Comparison of ENCODE assay signal across 20 mouse cellular contexts in the genomic region with DNA sequence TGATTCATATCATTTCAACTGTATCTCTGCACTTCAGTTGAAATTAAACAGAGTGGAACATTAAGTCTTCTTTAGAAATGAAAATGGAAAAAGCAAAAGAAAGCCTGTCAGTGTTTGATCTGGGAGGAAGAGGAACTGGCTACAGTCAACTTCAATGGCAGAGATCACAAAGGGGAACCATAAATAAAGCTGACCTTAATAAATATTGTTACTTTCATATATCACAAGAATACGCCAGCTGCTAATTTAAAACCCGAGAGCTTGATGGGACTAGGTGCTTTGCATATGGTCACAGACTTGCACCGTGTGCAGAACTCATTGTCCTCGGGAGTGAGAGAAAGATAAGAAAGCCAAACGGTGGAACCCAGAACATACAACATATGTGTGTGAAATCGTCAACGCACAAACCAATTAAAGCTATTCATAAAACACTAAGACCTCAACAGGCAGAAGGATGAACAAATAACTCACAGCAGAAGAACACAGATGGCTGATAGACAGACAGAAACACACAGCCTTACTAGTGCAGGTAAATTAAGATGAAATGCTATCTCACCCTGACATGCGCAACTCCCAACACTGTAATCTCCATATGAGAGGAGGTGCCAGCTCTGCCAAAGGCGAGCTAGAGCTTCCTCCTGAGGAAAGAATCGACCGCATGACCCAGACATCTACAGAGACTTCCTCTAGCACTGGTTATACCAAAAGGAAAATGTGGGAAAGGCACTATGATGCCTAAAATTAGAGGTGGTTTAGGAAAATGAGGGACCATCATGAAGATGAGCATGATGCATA.
DNase-seq lines count a peak whose midpoint lies in the region; ATAC-seq lines count a peak whose summit lies in the region.
"Had no signal": no experiment of that assay in that cellular context is flagged by ENCODE, and none has a peak within 500 bp of the region (broad histone marks: within the 10 kb centered on the region; RNA-seq: fewer than 3 reads in every experiment).

No protein-coding gene starts in this region.

- no peak overlapping the region for H3K4me2 ChIP-seq in heart, embryonic 11.5 days
- H3K4me2 ChIP-seq: embryonic facial prominence, embryonic 12.5 days; forebrain, embryonic 15.5 days; heart, embryonic 13.5 days; hindbrain, embryonic 12.5 days had no signal

- no peaks in the 10 kb centered on the region for H3K4me1 ChIP-seq in heart, embryonic 10.5 days
- no peaks in the 10 kb centered on the region for H3K4me1 ChIP-seq in heart, embryonic 11.5 days (ENCODE audit: control insufficient read depth, insufficient read depth, low read length)
- H3K4me1 ChIP-seq: embryonic facial prominence, embryonic 12.5 days; forebrain, embryonic 15.5 days; heart, embryonic 13.5 days; hindbrain, embryonic 12.5 days had no signal

- no peaks in the 10 kb centered on the region for H3K9me3 ChIP-seq in heart, embryonic 10.5 days
- no peaks in the 10 kb centered on the region for H3K9me3 ChIP-seq in heart, embryonic 11.5 days (replicated peaks; ENCODE audit: control insufficient read depth, low read length)
- H3K9me3 ChIP-seq: embryonic facial prominence, embryonic 12.5 days; forebrain, embryonic 15.5 days; heart, embryonic 13.5 days; hindbrain, embryonic 12.5 days had no signal

- H3K79me2 ChIP-seq in macrophage (ENCODE audit: inconsistent target), result no peaks in the 10 kb centered on the region

- peak; percentile 43 for DNase-seq in heart, embryonic 10.5 days (ENCODE audit: low spot score)
- DNase-seq in right cerebral cortex, adult 18-20 months, result no peak
- no peak for DNase-seq in thymus, postnatal 36 days
- DNase-seq in MN1 (ENCODE audit: low spot score), result no peak
- DNase-seq: adrenal gland, adult 8-10 months; adrenal gland, postnatal 36 days; cerebellum, adult 11 months; cerebellum, adult 8-10 months; cerebellum, postnatal 14 days; gastrocnemius, postnatal 36 days; heart, adult 2 months; heart, postnatal 4 days had no signal

- no peak overlapping the region for H3K27ac ChIP-seq in heart, embryonic 10.5 days
- H3K27ac ChIP-seq in heart, embryonic 11.5 days (ENCODE audit: low read depth, low read length), result no peak overlapping the region
- H3K27ac ChIP-seq in macrophage, result peak overlapping the region; percentile 55
- H3K27ac ChIP-seq: embryonic facial prominence, embryonic 12.5 days; forebrain, embryonic 15.5 days; heart, adult 2 months; heart, embryonic 13.5 days; hindbrain, embryonic 12.5 days; hindbrain, postnatal 0 days had no signal

- 76% methylated on average over 11 of the region's 11 CpGs for WGBS in heart, embryonic 10.5 days
- WGBS in heart, embryonic 11.5 days (ENCODE audit: insufficient replicate concordance), result 71% methylated on average over 11 of the region's 11 CpGs
- 36% methylated on average over 11 of the region's 11 CpGs for WGBS in macrophage (ENCODE audit: missing documents)

- ATAC-seq in heart, embryonic 11.5 days (replicated peaks; ENCODE audit: insufficient number of reproducible peaks, low FRiP score, low TSS enrichment), result no peak
- ATAC-seq in monocyte, adult 5-6 weeks (replicated peaks; ENCODE audit: insufficient number of reproducible peaks, low FRiP score, low TSS enrichment, poor library complexity, severe bottlenecking), result peak; percentile 48; the same call in 1 of the 2 replicates
- ATAC-seq: forebrain, embryonic 15.5 days; hindbrain, postnatal 0 days had no signal

- no peaks in the 10 kb centered on the region for H3K36me3 ChIP-seq in heart, embryonic 10.5 days
- no peaks in the 10 kb centered on the region for H3K36me3 ChIP-seq in heart, embryonic 11.5 days (ENCODE audit: control insufficient read depth, insufficient read depth, low read length)
- no peaks in the 10 kb centered on the region for H3K36me3 ChIP-seq in macrophage (ENCODE audit: inconsistent target)
- H3K36me3 ChIP-seq: embryonic facial prominence, embryonic 12.5 days; forebrain, embryonic 15.5 days; heart, embryonic 13.5 days; hindbrain, embryonic 12.5 days had no signal

- H3K4me3 ChIP-seq in heart, embryonic 10.5 days, result no peak overlapping the region
- H3K4me3 ChIP-seq in heart, embryonic 11.5 days (ENCODE audit: low read depth, low read length), result no peak overlapping the region
- H3K4me3 ChIP-seq in macrophage (ENCODE audit: inconsistent target), result no peak overlapping the region
- H3K4me3 ChIP-seq: embryonic facial prominence, embryonic 12.5 days; forebrain, embryonic 15.5 days; heart, adult 2 months; heart, embryonic 13.5 days; hindbrain, embryonic 12.5 days had no signal

- no peak overlapping the region for H3K9ac ChIP-seq in heart, embryonic 11.5 days (ENCODE audit: low read depth, low read length)
- H3K9ac ChIP-seq: embryonic facial prominence, embryonic 12.5 days; forebrain, embryonic 15.5 days; heart, embryonic 13.5 days; hindbrain, embryonic 12.5 days had no signal

- no peaks in the 10 kb centered on the region for H3K27me3 ChIP-seq in heart, embryonic 10.5 days (ENCODE audit: insufficient read depth, poor library complexity, severe bottlenecking)
- no peaks in the 10 kb centered on the region for H3K27me3 ChIP-seq in heart, embryonic 11.5 days (ENCODE audit: control insufficient read depth, insufficient read depth, low read length)
- H3K27me3 ChIP-seq: embryonic facial prominence, embryonic 12.5 days; forebrain, embryonic 15.5 days; hindbrain, embryonic 12.5 days had no signal
